Mouse (Mus musculus): ENCODE results near the gene Nps.

DNA sequence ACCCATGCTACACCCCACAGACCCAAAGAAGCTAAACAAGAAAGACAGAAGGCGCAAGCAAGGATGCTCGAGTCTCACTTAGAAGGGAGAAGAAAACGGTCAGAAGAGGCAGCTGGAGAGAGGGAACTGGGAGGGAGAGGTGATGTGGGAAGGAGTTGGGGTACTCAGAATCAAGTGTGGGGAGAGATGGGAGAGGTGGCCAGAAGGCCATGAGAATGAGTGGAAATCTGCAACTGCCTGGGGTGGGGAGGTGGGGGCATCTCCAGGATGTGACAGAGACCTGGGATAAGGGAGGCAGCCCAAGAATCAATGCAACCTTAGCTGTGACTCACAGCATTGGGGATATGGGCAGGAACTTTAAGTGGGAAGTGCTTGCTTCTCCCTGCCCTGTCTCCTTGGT is 31.5 kb downstream of the Nps start:
- TF ChIP-seq CTCF (conservative IDR thresholded peaks at IDR 0.05; ENCODE audit: low read length) (no peak), NANOG (IDR thresholded peaks at IDR 0.05; ENCODE audit: borderline replicate concordance, low read length) (no peak)

All from E14TG2a.4 (cell line).